Mouse (Mus musculus) left cerebral cortex, postnatal 10 days (tissue): ENCODE data around the gene Sh3d19. TPM values are rescaled to one million over a fixed set of nuclear protein-coding genes. Genes with fewer than 3 reads are reported as not detected.

Experiments
- DNase-seq, 2 experiments: peaks; one replicate each; pipeline ENCODE4 v3.0.0; 2021 to 2022; ENCODE audit warnings: low spot score in 2 of 2, mixed read lengths in 1 of 2; ENCODE audit errors: extremely low spot score in 1 of 2
- intact Hi-C: fragments of 180-260 bp; cut with DNase I; formaldehyde crosslinking; loops from one replicate; pipeline ENCODE4 v1.15.1; 2025
- total RNA-seq, 2 experiments: library from RNA; stranded (reverse); gene quantifications; 2 replicates each; pipeline ENCODE4 v1.2.3; 2021

Gene Sh3d19
- total RNA-seq, 2 experiments from 2014 or later: 48.7 to 50.6 TPM

GRCm38 (mm10) chr3:86112766-86113165 lies 141.9 kb downstream of the Sh3d19 start:
- no peak for DNase-seq
- intact Hi-C loops: no loop called here

- intact Hi-C loops: no loop called here
- peak; percentile 20 to 30 for DNase-seq
Measured at GRCm38 (mm10) chr3:86114659-86115338, 143.9 kb downstream of the Sh3d19 start.

- no peak for DNase-seq
- intact Hi-C loops: no loop called here
Measured at GRCm38 (mm10) chr3:86116951-86117350, 146.0 kb downstream of the Sh3d19 start.

GRCm38 (mm10) chr3:86119237-86119932 lies 148.5 kb downstream of the Sh3d19 start:
- intact Hi-C loops: no loop called here
- DNase-seq: no peak

- intact Hi-C loops: no loop called here
- no peak for DNase-seq
Measured at GRCm38 (mm10) chr3:86122156-86122555, 151.2 kb downstream of the Sh3d19 start.

- intact Hi-C loops: no loop called here
Measured at GRCm38 (mm10) chr3:86123251-86123746, 152.4 kb downstream of the Sh3d19 start.

GRCm38 (mm10) chr3:86129757-86130156 lies 158.8 kb downstream of the Sh3d19 start:
- DNase-seq: peak; percentile 62 to 74
- intact Hi-C loops: loop anchor here (5.0 kb wide), 3 partner anchors 207 to 1207 kb away; no protein-coding TSS in a partner anchor

More at GRCm38 (mm10) chr3:86123251-86123746, 152.4 kb downstream of the Sh3d19 start:
- no peak for DNase-seq

- intact Hi-C loops: loop anchor here (5.0 kb wide), 2 partner anchors 428 to 1213 kb away; no protein-coding TSS in a partner anchor
- DNase-seq: no peak
Measured at GRCm38 (mm10) chr3:86134939-86135638, 164.2 kb downstream of the Sh3d19 start.

- intact Hi-C loops: no loop called here
- no peak for DNase-seq
Measured at GRCm38 (mm10) chr3:86135886-86136563, 165.1 kb downstream of the Sh3d19 start.

GRCm38 (mm10) chr3:86136936-86137574 lies 166.1 kb downstream of the Sh3d19 start:
- no peak for DNase-seq
- intact Hi-C loops: no loop called here

- DNase-seq: no peak
- intact Hi-C loops: no loop called here
Measured at GRCm38 (mm10) chr3:86139660-86140059, 168.8 kb downstream of the Sh3d19 start.

GRCm38 (mm10) chr3:86141366-86141765 lies 170.5 kb downstream of the Sh3d19 start:
- intact Hi-C loops: no loop called here
- DNase-seq: no peak

- intact Hi-C loops: loop anchor here (2.0 kb wide), 1 partner anchor 83 kb away; the partner anchor contains the start of gene Lrba
- peak in 1 of 2 experiments; percentile 52 for DNase-seq
Measured at GRCm38 (mm10) chr3:86141886-86142262, 171.0 kb downstream of the Sh3d19 start.

GRCm38 (mm10) chr3:86142263-86142933 lies 171.5 kb downstream of the Sh3d19 start, which contains the start of gene Rps3a1:
Gene Rps3a1 (minus strand): TSS chr3:86142702.
- intact Hi-C loops: loop anchor here (2.0 kb wide), 1 partner anchor 82 kb away; the partner anchor contains the start of gene Lrba
- DNase-seq: peak; percentile 98

- intact Hi-C loops: loop anchor here (2.0 kb wide), 1 partner anchor 82 kb away; the partner anchor contains the start of gene Lrba
- DNase-seq: no peak
Measured at GRCm38 (mm10) chr3:86142934-86143317, 172.0 kb downstream of the Sh3d19 start.

- intact Hi-C loops: loop anchor here (2.0 kb wide), 1 partner anchor 81 kb away; the partner anchor contains the start of gene Lrba
- DNase-seq: no peak
Measured at GRCm38 (mm10) chr3:86143343-86143742, 172.4 kb downstream of the Sh3d19 start.

GRCm38 (mm10) chr3:86149063-86149462 lies 178.2 kb downstream of the Sh3d19 start:
- DNase-seq: no peak
- intact Hi-C loops: no loop called here

- DNase-seq: no peak
- intact Hi-C loops: no loop called here
Measured at GRCm38 (mm10) chr3:86149521-86149920, 178.6 kb downstream of the Sh3d19 start.
